Mouse (Mus musculus) left cerebral cortex, adult 11 months (tissue): ENCODE data around the gene Pou2f1.
"Not testable (repeated sequence)": the region's sequence is repeated elsewhere in the genome, so short reads cannot be mapped to it uniquely, and the experiment has no call there.

Source experiments
- DNase-seq: peaks from one replicate; pipeline ENCODE4 v3.0.0; 2022; ENCODE audit warnings: low spot score

The Pou2f1 gene

GRCm38 (mm10) chr1:166003181-166004022 is 924 bp upstream of the Pou2f1 start:
- peak; percentile 86 for DNase-seq

- no peak for DNase-seq
Observed at GRCm38 (mm10) chr1:166001904-166002489, 481 bp downstream of the Pou2f1 start.

- DNase-seq = no peak
Observed at GRCm38 (mm10) chr1:166001121-166001903, 1.2 kb downstream of the Pou2f1 start.

- DNase-seq = no peak
Observed at GRCm38 (mm10) chr1:166000601-166001120, 1.8 kb downstream of the Pou2f1 start.

DNA sequence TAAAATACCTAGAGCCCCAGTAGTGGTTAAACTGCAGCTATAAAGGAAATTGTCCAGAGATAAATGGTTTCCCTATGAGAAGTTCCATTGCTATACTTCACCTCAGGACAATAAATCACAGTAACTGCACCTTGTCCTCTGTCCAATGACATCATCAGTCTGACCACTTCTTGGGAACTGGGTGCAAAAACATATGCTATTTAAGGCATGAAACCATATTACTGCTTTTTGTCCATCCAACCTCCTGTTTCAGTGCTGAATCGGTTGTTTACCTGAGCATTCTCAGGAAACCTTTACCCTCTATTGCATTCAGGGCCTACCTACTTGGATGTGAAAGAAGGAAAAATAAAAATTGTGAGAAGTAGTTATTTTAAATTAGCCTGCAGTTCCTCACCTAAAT is 2.8 kb downstream of the Pou2f1 start:
- DNase-seq = no peak

- no peak for DNase-seq
Observed at GRCm38 (mm10) chr1:165995661-165996055, 6.8 kb downstream of the Pou2f1 start.

GRCm38 (mm10) chr1:165995011-165995660 is 7.3 kb downstream of the Pou2f1 start:
- not testable (repeated sequence) for DNase-seq

- no peak for DNase-seq
Observed at GRCm38 (mm10) chr1:165994279-165994678, 8.2 kb downstream of the Pou2f1 start.

DNA sequence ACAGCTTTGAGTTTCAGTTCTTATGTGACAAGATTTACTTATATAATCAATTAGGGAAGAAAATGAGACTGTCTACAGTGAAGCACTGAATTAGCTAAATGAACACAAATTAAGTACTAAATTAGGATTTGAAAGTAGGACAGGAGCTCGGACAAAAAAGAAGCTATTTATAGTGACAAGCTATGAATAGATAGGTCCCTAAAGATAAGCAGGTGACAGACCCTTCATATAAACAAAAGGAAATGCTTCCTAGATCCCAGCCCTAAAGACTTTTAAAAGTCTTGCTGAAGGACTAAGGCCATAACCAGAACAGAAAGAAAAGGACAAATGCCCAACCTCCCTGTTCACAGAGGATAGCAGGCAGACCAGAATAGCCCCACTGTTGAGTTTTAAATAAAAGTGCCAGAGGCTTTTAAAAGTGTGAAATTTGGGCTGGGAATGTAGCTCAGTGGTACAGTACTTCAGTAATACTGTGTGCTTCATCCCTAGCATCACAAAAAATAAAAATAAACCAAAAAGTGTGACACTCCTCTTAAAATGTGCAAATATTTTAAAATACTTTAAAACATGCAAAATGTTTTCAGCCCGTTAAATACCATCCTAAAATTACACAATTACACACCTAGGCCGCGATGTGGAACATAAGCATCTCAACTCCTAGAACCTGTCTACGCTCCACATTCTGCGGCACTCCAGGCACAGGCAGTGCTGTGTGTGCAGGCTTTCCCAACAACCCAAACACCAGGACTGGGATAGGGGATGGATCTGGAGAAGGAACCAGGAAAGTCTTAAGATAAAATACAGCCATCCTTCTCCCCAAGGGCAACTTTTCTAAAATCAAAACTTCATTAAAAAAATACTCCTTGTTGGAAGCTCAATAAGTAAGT is 9.0 kb downstream of the Pou2f1 start:
- no peak for DNase-seq

- no peak for DNase-seq
Observed at GRCm38 (mm10) chr1:165988536-165988935, 13.9 kb downstream of the Pou2f1 start.

- DNase-seq = no peak
Observed at GRCm38 (mm10) chr1:165988072-165988471, 14.4 kb downstream of the Pou2f1 start.

DNA sequence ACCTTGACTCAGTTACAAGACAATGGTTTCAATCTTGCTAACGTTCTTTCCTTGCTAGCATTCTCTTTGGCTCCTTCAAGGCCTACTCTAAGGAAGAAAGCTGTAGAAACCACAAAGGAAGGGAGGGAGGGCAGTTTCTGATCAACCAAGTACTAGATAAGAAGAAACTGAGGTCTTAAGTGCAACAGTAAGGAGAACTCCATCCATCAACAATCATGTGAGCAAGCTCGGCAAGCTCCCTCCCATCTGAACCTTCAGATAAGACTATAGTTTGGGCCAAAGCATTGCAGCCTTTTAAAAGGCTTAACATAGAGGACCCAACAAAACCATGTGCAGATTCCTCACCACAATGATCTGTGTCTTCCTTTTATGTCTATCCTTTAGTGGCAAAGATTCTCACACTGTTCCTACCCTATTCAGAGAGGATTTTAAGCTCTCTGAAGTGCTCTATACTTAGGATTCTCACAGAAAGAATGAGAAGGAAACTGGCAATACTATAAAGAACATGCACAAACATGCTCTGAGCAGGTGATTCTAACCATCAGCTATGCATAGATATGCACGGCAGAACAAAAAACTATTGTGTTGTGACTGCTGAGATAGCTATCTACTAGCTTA is 16.6 kb downstream of the Pou2f1 start:
- no peak for DNase-seq

DNA sequence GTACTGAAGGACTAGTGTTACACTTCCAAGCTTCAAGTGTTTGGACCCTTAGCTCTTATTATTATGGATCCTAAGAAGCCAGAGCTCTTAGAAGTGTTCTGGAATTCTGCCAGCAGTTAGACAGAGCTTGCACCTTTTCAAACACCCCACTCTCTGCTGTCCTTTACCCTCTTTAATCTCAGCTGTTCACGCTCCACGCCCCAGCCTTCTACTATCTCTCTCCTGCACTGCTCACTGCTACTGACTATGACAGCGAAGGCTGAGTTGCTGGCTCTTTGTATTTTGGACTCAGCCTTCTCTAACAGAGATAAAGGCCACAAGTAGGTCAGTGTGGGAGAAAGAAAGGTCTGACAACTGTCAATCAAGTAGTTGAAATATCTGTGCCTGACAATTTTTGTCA is 17.3 kb downstream of the Pou2f1 start:
- DNase-seq = no peak

GRCm38 (mm10) chr1:165976672-165977448 is 25.6 kb downstream of the Pou2f1 start:
- DNase-seq = no peak

DNA sequence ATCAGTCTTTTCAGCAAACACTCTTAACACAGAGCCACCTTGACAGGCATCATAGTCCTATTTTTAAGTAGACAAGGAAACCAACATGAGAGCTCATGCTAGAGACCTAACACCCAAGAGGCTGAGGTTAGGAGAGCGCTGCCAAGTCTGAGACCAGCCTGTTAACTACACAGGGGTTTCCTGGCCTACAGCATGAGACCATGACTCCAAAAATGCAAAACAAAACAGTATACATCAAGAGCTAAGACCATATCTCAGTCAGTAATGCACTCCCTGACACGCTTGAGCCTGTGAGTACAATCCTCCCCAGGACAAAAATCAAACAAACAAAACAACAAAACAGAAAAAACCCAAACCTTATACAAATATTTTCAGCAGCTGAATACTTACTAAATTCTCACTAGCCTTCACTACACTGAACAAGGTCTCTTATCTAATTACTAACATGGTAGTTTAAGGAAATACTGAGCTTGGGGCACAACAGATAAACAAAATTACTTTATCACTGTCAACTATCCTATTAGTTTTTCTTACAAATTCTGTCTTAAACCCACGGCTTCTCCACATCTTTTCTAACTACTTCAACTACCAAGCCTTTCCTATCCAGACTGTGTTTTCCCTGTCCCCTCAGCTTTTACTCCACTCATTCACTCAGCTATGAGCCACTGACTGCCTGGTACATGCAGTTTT is 33.3 kb downstream of the Pou2f1 start:
- DNase-seq = no peak

GRCm38 (mm10) chr1:165967027-165967654 is 35.3 kb downstream of the Pou2f1 start:
- peak; percentile 42 for DNase-seq

DNA sequence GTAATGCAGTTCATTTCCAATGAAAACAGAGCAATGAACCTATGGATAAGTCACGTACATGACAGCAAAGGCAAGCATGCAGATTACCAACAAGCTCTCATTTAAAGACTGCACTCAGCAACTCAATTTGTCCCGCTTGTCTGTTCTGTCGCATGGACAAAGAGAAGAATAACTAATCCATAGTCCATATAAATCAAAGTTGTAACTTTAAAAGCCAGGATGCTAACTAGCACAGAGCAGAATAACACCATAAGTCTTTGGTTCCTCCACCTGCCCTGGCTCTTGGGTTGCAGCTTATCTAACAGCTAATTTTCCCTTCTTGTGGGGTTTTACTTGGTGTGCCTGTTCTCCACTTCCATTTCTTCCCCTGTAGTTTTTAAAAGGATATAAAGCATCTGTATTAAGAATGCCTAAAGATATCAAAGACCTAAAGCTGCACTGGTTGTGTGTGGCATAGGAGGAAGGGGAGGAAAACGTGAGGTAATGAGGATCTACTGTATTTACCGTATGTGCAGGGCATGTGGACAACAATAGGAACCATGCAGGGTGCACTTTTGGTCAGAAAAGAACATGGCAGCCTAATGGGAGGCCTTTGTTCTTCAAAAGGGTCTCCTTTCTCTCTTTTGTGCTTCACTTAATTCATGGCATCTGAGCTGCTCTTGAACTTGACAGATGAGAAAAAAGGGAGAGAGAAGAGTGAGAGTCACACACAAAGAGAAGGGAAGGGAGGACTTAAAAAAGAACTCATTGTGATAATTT is 36.1 kb downstream of the Pou2f1 start:
- DNase-seq = no peak
